Mouse (Mus musculus) forebrain, postnatal 0 days (tissue): ENCODE measurements around the gene Mgmt. TPM values are rescaled to one million over a fixed set of nuclear protein-coding genes. Genes with fewer than 3 reads are reported as not detected.

Source experiments
- ATAC-seq: fragments of 200-750 bp; cut with Nextera tagmentation; 2 replicates; pipeline ENCODE4 v1.8.0; 2017; ENCODE audit warnings: mild to moderate bottlenecking, moderate library complexity
- DNase-seq: peaks from one replicate; pipeline ENCODE4 v3.0.0-alpha.2; 2015
- H3K27ac ChIP-seq: fragments of 300-500 bp; sonication (generic); 2 replicates; pipeline ENCODE4 v1.5.1; 2014; ENCODE audit warnings: low read depth, mild to moderate bottlenecking, antibody characterized with exemption, low read length, moderate library complexity, mixed read lengths
- H3K27me3 ChIP-seq: fragments of 300-500 bp; sonication (generic); 2 replicates; pipeline ENCODE4 v1.6.1; 2014; ENCODE audit warnings: mild to moderate bottlenecking, low read length, mixed read lengths; ENCODE audit not compliant: insufficient read depth
- H3K36me3 ChIP-seq: fragments of 300-500 bp; sonication (generic); 2 replicates; pipeline ENCODE4 v1.6.1; 2014; ENCODE audit warnings: mild to moderate bottlenecking, moderate library complexity; ENCODE audit not compliant: insufficient read depth
- H3K4me1 ChIP-seq: fragments of 300-500 bp; sonication (generic); 2 replicates; pipeline ENCODE4 v1.6.1; 2014; ENCODE audit warnings: antibody characterized with exemption; ENCODE audit not compliant: insufficient read depth
- H3K4me2 ChIP-seq: fragments of 300-500 bp; sonication (generic); 2 replicates; pipeline ENCODE4 v1.6.1; 2014; ENCODE audit warnings: low read depth, mild to moderate bottlenecking, moderate library complexity
- H3K4me3 ChIP-seq: fragments of 300-500 bp; sonication (generic); 2 replicates; pipeline ENCODE4 v1.5.1; 2014; ENCODE audit warnings: low read depth, low read length, mixed read lengths
- H3K9ac ChIP-seq: fragments of 300-500 bp; sonication (generic); 2 replicates; pipeline ENCODE4 v1.6.1; 2014; ENCODE audit warnings: mild to moderate bottlenecking
- H3K9me3 ChIP-seq: fragments of 300-500 bp; sonication (generic); 2 replicates; pipeline ENCODE4 v1.6.1; 2016; ENCODE audit warnings: low read length
- CTCF ChIP-seq: sonication (generic); IDR thresholded peaks from 2 replicates; pipeline ENCODE4 v1.5.1; 2016; ENCODE audit warnings: antibody characterized with exemption, control low read depth, low read depth
- WGBS: fragments of 180-500 bp; shearing (Covaris S2); extraction: QIAGEN DNeasy Blood & Tissue Kit; methylation state at CpG from one replicate; pipeline ENCODE4 v1.1.7; 2014; 5-methylcytosine and 5-hydroxymethylcytosine counted together
- polyA plus RNA-seq: library from polyadenylated mRNA; unstranded; fragments of >200 nt; fragmentation: Nextera tagmentation; extraction: Ambion mirVana; gene quantifications from 2 replicates; pipeline ENCODE4 v1.2.1, GENCODE M21; 2015
- total RNA-seq: library from RNA; depleted of rRNA; stranded (reverse); fragments of >200 nt; gene quantifications from 2 replicates; pipeline ENCODE4 v1.2.3, GENCODE M21; 2014

Gene Mgmt
- total and polyA plus RNA-seq, 2 experiments from 2014 or later = 0.29 to 1.2 TPM

DNA sequence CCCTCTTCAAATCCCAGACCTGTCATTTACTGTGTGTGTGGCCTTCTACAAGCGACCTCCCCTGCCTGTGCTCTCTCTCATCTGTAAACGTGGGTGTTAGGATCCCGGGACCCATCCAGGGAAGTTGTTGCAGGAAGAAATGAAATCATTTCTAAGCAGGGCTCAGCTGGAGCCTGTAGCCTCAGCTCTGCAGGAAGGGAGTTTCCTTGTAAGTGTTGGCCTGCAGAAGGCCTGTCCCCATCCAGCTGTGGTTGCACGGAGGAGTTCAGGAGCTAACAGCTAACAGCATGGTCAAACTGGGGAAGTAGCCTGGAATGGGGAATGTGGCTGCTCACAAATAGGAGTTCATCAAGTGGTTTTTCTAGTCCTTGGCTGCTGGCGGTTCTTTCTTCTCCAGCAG, 44.1 kb upstream of the Mgmt start:
- WGBS = 72% methylated on average over 5 of the region's 5 CpGs
- no peak for TF ChIP-seq CTCF
- Histone ChIP-seq H3K36me3 (no peaks in the 10 kb centered on the region), H3K27ac (no peak overlapping the region), H3K4me3 (no peak overlapping the region), H3K4me1 (no peaks in the 10 kb centered on the region), H3K4me2 (no peak overlapping the region), H3K9me3 (no peaks in the 10 kb centered on the region), H3K9ac (no peak overlapping the region), H3K27me3 (peaks cover 9% of the 10 kb centered on the region)
- ATAC-seq = no peak
- no peak for DNase-seq

DNA sequence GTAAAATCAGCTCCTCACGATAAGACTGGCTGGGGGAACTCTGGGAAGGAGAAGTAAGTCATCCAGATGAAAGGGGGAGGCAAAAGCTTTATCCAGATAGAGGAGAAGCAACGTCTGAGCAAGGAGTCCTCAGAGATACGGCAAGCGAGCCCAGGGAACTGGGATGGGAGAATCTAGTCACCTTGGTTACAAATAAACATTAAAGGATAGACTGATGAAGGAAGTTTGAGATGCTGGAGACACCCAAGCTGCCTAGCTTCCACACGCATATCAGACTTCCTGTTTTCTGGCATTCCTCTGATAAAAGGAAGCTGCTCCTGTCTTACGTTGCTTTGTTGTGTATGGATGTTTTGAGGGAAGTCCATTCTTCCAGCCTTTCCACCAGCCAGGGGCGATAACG, 42.5 kb upstream of the Mgmt start:
- 75% methylated on average over 8 of the region's 8 CpGs for WGBS
- DNase-seq (no peak), ATAC-seq (no peak)
- TF ChIP-seq CTCF = no peak
- no peak overlapping the region for H3K9ac ChIP-seq
- H3K4me3 ChIP-seq = no peak overlapping the region
- H3K4me1 ChIP-seq = no peaks in the 10 kb centered on the region
- H3K9me3 ChIP-seq = no peaks in the 10 kb centered on the region
- no peak overlapping the region for H3K27ac ChIP-seq
- peaks cover 10% of the 10 kb centered on the region for H3K27me3 ChIP-seq
- no peaks in the 10 kb centered on the region for H3K36me3 ChIP-seq
- no peak overlapping the region for H3K4me2 ChIP-seq

DNA sequence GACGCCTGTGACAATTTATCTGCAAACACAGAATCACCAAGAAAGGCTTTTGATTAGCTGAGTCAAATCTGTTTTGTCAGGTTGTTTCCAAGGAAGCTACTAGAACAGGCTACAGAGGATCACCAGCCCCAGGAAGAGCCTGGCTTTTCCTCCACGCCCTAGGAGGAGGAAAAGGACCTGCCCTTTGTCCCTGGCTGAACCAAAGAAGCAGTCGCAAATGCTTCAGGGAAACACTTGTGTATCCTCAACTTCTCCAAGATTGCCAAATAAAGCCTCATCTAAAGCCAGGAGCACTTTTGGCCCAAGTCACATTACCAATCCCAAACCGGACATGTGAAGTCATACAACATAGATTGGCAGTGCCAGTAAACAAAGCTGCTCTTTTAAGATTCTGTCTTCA, 41.7 kb upstream of the Mgmt start:
- no peaks in the 10 kb centered on the region for H3K9me3 ChIP-seq
- 80% methylated on average over 4 of the region's 4 CpGs for WGBS

DNA sequence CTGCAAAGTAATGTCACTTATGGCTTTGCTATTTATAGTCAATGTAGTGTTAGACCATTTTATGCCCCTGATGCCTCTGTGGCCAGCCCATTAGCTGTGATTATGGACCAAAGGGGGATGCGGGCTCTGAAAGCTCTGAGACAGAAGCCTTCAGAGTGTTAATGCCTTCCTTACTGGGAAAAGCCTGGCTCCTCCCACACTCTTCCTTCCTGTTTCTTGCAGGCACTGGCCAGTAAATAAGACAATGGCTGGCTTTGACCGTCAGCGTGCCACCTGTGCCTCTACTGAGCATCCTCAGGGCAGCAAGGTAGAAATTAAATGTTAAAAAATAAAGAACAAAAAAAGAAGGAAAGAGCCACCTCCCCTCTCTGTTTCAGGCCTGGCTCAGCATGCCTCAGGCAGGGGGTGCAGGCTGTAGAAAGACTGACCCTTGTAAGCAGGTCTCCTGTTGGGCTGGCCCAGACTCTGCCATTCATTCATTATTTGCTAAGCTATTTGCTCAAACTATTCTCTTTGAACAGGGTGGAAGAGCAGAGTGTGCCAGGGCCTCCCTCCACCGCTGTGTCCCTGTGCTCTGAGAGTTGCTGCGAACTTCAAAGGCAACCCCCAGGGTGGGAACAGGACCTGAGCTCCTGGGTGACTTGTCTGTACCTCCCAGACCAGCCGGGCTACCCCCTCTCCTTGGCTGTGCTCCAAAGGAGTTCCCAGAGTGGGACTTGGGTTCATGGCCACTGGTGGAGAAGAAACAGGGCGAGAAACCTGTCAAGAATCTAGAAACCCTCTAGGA, 29.5 kb upstream of the Mgmt start:
- Histone ChIP-seq H3K36me3 (no peaks in the 10 kb centered on the region), H3K4me2 (no peak overlapping the region), H3K9ac (no peak overlapping the region), H3K27me3 (no peaks in the 10 kb centered on the region; the same call in 1 of the 2 replicates), H3K9me3 (no peaks in the 10 kb centered on the region), H3K4me1 (no peaks in the 10 kb centered on the region), H3K4me3 (no peak overlapping the region), H3K27ac (no peak overlapping the region)
- WGBS = 24% methylated on average over 7 of the region's 7 CpGs
- ATAC-seq (no peak), DNase-seq (no peak)
- TF ChIP-seq CTCF = no peak

More for the DNA sequence above, 41.7 kb upstream of the Mgmt start:
- Histone ChIP-seq H3K9ac (no peak overlapping the region), H3K27ac (no peak overlapping the region), H3K36me3 (no peaks in the 10 kb centered on the region), H3K4me1 (no peaks in the 10 kb centered on the region), H3K27me3 (peaks cover 5% of the 10 kb centered on the region), H3K4me3 (no peak overlapping the region), H3K4me2 (no peak overlapping the region)
- DNase-seq (no peak), ATAC-seq (no peak)
- no peak for TF ChIP-seq CTCF

GRCm38 (mm10) chr7:136865876-136866275, 28.5 kb upstream of the Mgmt start:
- TF ChIP-seq CTCF = no peak
- WGBS = 93% methylated on average over 4 of the region's 4 CpGs
- ATAC-seq = no peak

DNA sequence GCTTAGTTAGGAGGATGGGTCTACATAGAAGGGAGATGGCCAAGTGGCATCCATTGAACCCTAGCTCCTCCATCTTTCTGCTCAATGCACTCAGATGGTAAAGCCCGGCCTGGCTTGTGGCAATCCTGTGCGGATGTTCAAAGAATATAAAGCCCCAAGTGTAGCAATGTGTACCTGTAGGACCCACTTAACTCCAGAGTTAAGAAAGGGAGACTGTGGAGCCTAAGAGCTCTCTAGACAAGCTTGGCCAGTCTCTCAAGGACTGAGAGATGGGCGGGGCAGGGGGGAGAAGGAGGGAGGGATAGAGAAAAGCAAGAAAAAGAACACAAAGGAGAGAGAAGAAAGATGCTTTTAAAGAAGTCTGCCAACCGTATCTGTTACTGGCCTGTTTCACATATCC, 27.9 kb upstream of the Mgmt start:
- 0 out of 2 replicates have a peak, but pooled peaks cover 4% of the 10 kb centered on the region for H3K27me3 ChIP-seq
- H3K9me3 ChIP-seq = no peaks in the 10 kb centered on the region
- H3K27ac ChIP-seq = no peak overlapping the region
- no peak overlapping the region for H3K4me2 ChIP-seq
- ATAC-seq (no peak), DNase-seq (no peak)
- no peaks in the 10 kb centered on the region for H3K36me3 ChIP-seq
- WGBS = 81% methylated on average over 4 of the region's 4 CpGs
- no peaks in the 10 kb centered on the region for H3K4me1 ChIP-seq
- no peak overlapping the region for H3K4me3 ChIP-seq
- no peak overlapping the region for H3K9ac ChIP-seq
- no peak for TF ChIP-seq CTCF

More at GRCm38 (mm10) chr7:136865876-136866275, 28.5 kb upstream of the Mgmt start:
- Histone ChIP-seq H3K9me3 (no peaks in the 10 kb centered on the region), H3K4me1 (no peaks in the 10 kb centered on the region), H3K27ac (no peak overlapping the region), H3K9ac (no peak overlapping the region), H3K4me2 (no peak overlapping the region), H3K4me3 (no peak overlapping the region), H3K36me3 (no peaks in the 10 kb centered on the region), H3K27me3 (0 out of 2 replicates have a peak, but pooled peaks cover 4% of the 10 kb centered on the region)
- no peak for DNase-seq

DNA sequence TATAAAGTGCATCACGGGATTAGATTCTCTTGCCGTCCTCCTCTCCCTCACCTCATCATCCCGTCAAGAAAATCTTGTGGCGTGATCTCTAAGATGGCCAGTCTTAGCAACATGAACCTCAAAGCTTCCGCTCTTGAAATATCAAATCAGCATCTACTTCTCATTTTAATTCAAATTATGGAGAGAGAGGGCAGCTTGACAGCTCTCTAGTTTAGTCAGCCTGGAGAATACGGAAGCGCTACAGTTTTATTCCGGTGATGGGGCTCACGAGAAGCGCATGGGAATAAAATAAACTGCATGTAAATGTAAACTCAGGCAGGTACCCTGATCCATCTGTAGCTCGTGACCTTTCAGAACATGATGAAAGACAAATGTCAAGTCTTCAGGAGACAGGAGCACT, 22.9 kb upstream of the Mgmt start:
- 59% methylated on average over 11 of the region's 11 CpGs for WGBS
- H3K9ac ChIP-seq = no peak overlapping the region
- H3K4me3 ChIP-seq = no peak overlapping the region
- H3K4me1 ChIP-seq = peaks cover 6% of the 10 kb centered on the region
- H3K27me3 ChIP-seq = 0 out of 2 replicates have a peak, but pooled peaks cover 4% of the 10 kb centered on the region
- DNase-seq = no peak
- TF ChIP-seq CTCF = no peak
- H3K36me3 ChIP-seq = no peaks in the 10 kb centered on the region
- no peaks in the 10 kb centered on the region for H3K9me3 ChIP-seq
- H3K27ac ChIP-seq = no peak overlapping the region
- no peak for ATAC-seq
- peak overlapping the region; percentile 27; the same call in 1 of the 2 replicates for H3K4me2 ChIP-seq
